Mouse (Mus musculus) adrenal gland, adult 18-20 months (tissue): Measurements from ENCODE around the gene Kif3b. TPM values are rescaled to one million over a fixed set of nuclear protein-coding genes. Genes with fewer than 3 reads are reported as not detected.
A peak's percentile ranks its signal among the peaks of the same experiment; 100 is the strongest.
"Not testable (repeated sequence)": the region's sequence is repeated elsewhere in the genome, so short reads cannot be mapped to it uniquely, and the experiment has no call there.

Source experiments
- DNase-seq, 2 experiments: peaks; one replicate each; pipeline ENCODE4 v3.0.0; 2021 to 2022; ENCODE audit warnings: low spot score in 2 of 2
- total RNA-seq, 2 experiments: library from RNA; stranded (reverse); gene quantifications; 1 replicate in 1 of 2; 2 replicates in 1 of 2; pipeline ENCODE4 v1.2.3; 2021

Kif3b gene
- total RNA-seq, 2 experiments from 2014 or later = 21.4 to 25.3 TPM

GRCm38 (mm10) chr2:153345071-153345453, 53.8 kb downstream of the Kif3b start:
- no peak for DNase-seq

DNA sequence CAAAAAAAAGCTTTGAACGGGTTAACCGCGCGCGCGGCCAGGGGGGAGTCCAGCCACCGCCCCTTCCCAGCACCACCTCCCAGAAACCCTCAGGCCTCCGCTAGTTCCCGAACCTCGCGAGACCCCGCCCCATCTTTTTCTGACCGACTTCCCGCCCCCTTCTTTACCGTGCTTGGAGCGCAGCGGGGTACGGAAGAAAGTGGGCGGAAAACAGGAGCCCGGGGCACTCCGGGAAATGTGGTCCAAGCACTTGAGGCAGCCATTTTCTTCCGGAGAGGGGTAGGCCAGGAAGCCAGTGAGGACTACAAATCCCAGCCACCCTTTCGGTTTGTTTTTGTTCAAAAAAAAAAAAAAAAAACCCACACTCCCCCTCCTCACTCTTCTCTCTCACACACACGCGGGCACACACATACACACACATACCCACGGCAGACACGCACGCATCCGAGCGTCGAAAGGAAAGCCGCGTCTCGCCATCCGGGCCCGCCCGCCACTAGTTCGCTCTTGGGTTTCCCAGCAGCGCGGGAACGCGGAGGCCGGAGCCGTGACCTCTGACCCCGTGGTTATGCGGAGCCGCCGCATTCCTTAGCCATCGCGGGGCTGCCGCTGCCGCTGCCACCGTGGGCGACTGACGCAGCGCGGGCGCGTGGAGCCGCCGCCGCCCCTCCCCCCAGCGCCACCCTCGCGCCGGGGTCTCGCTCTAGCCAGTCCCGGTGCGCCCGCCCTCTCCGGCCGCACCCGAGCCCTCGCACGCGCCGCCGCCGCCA, 54.4 kb downstream of the Kif3b start, which contains the start of gene Asxl1:
Asxl1 (plus strand) TSS at position 376 of the 767 bp plus-strand sequence.
- peak; percentile 82 to 84 for DNase-seq

GRCm38 (mm10) chr2:153346221-153347182, 55.3 kb downstream of the Kif3b start:
- peak; percentile 64 to 81 for DNase-seq

GRCm38 (mm10) chr2:153347183-153347781, 56.1 kb downstream of the Kif3b start:
- no peak for DNase-seq

GRCm38 (mm10) chr2:153348100-153348831, 57.1 kb downstream of the Kif3b start:
- no peak for DNase-seq

- DNase-seq = no peak
Observed at GRCm38 (mm10) chr2:153350552-153351181, 59.5 kb downstream of the Kif3b start.

DNA sequence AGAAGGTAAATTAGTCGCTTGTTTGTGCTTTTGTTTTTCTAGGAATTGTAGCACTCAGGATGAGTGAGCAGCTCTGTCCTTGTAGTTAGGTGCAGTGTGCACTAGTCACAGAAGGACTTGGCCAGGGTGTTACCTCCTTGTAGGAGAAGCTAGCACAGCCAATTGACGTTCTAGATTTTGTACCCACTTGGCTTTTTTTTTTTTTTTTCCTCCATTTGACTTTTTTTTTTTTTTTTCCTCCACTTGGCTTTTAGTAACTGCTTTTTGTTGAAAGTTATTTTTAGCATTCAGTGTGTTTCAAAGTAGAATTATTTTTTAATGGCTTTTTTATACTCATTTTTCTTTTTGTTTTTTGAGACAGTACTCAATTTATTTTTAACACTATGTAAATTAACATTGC, 63.4 kb downstream of the Kif3b start:
- no peak for DNase-seq

GRCm38 (mm10) chr2:153356784-153357183, 65.6 kb downstream of the Kif3b start:
- no peak for DNase-seq

GRCm38 (mm10) chr2:153361101-153361710, 70.0 kb downstream of the Kif3b start:
- DNase-seq = no peak

DNA sequence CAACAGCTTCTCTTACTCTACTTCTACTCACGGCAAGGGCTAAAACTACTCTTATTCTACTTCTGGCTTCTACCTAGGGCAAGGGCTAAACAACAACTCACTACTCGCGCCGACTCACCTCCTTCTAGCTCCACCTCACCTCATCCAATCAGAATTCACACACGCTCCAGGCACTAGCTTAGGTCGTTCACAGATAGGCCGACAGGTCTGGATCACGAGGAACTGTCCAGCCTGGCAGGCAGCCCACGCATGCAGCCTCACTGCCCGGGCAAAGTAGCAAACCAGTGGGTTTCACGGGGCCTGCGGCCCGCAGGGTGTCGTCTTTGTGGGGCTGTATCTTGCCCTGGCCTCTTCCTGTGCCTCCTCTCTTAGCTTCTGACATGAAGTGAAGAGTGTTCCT, 73.3 kb downstream of the Kif3b start:
- not testable (repeated sequence) for DNase-seq

DNA sequence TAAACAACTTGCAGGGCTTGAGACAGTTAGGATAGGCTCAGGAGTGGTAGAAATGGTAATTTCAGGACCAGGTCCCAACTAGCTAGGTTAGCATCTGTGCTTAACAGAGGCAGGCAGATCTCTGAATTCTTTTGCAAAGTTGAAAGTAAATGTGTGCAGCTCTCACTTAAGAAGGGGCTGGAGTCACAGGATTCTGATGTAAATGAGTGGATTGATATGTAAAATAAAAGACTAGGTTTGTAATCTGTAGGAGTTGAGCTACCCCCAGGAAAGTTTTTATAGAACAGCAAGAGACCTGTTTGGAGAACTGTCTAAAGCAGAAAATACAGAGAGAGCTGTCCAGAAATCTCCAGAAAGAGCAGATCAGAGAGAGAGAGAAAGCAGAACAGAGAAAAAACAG, 79.7 kb downstream of the Kif3b start:
- DNase-seq = no peak

DNA sequence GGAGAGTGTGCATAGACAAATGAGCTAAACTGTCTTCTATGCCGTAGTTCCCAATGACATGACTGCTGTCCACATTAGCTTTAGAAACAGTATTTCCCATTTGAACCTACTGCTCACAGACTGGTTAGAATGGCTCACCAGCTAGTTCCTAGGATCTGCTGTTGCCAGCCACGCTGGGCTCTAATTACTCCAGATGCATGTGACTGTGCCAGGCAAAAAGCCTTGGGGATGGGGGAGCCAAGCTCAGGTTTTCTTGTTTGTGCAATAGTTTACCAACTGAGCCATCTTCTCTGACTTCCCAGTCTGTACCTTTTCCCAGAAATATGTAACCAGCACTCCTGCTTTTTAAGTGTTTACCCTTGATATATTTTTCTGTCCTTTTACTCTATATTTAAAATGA, 84.2 kb downstream of the Kif3b start:
- no peak for DNase-seq

- no peak for DNase-seq
Observed at GRCm38 (mm10) chr2:153380479-153380878, 89.3 kb downstream of the Kif3b start.

Other genes with a start within 250 kb of the Kif3b start
- 10 to 100 TPM; 10.2 to 10.7 TPM for gene Ccm2l, start 225.5 kb upstream of the Kif3b start, total RNA-seq
- gene Hck, start 182.9 kb upstream of the Kif3b start, total RNA-seq = 1 to 10 TPM; 3.9 to 4.2 TPM
- 100 to 1,000 TPM in 1 of 2 experiments, 10 to 100 TPM in 1; 94.6 to 101 TPM for gene Tm9sf4, start 130.1 kb upstream of the Kif3b start, total RNA-seq
- 1 to 10 TPM; 2.2 to 2.3 TPM for gene Tspyl3, start 66.0 kb upstream of the Kif3b start, total RNA-seq
- 1 to 10 TPM; 8.3 to 9.1 TPM for gene Plagl2, start 50.0 kb upstream of the Kif3b start, total RNA-seq
- gene Pofut1, start 49.9 kb upstream of the Kif3b start, total RNA-seq = 10 to 100 TPM; 35.7 to 47.9 TPM
- 10 to 100 TPM; 15.4 to 20.9 TPM for gene Asxl1, start 54.4 kb downstream of the Kif3b start, total RNA-seq
- not detected for gene 4930404H24Rik, start 201.4 kb downstream of the Kif3b start, total RNA-seq
- gene Nol4l, start 238.6 kb downstream of the Kif3b start, total RNA-seq = 10 to 100 TPM in 1 of 2 experiments, 1 to 10 TPM in 1; 9.4 to 13.2 TPM